Mouse (Mus musculus) left cerebral cortex, postnatal 25 days (tissue): Measurements from ENCODE around the gene Eps15. TPM values are rescaled to one million over a fixed set of nuclear protein-coding genes. Genes with fewer than 3 reads are reported as not detected.
"Not testable (repeated sequence)": the region's sequence is repeated elsewhere in the genome, so short reads cannot be mapped to it uniquely, and the experiment has no call there.

Experiments used
- DNase-seq, 2 experiments: peaks; one replicate each; pipeline ENCODE4 v3.0.0; 2022; ENCODE audit warnings: low spot score in 2 of 2, mixed read lengths in 1 of 2
- intact Hi-C: fragments of 180-260 bp; cut with DNase I; formaldehyde crosslinking; loops from one replicate; pipeline ENCODE4 v1.15.1; 2025
- total RNA-seq, 2 experiments: library from RNA; stranded (reverse); gene quantifications; 2 replicates each; pipeline ENCODE4 v1.2.3; 2021

Eps15 gene
- total RNA-seq, 2 experiments from 2014 or later, result 183 to 199 TPM

GRCm38 (mm10) chr4:109393229-109393779 is 113.2 kb downstream of the Eps15 start:
- DNase-seq, result no peak

GRCm38 (mm10) chr4:109393902-109394301 is 113.8 kb downstream of the Eps15 start:
- no peak for DNase-seq
- intact Hi-C loops, result no loop called here

More at GRCm38 (mm10) chr4:109393229-109393779, 113.2 kb downstream of the Eps15 start:
- intact Hi-C loops, result no loop called here

- no peak for DNase-seq
These were observed 114.4 kb downstream of the Eps15 start for GRCm38 (mm10) chr4:109394314-109395074.

GRCm38 (mm10) chr4:109400366-109400980 is 120.4 kb downstream of the Eps15 start:
- DNase-seq, result no peak
- intact Hi-C loops, result no loop called here

More at GRCm38 (mm10) chr4:109394314-109395074, 114.4 kb downstream of the Eps15 start:
- intact Hi-C loops, result no loop called here

- intact Hi-C loops, result no loop called here
- DNase-seq, result peak in 1 of 2 experiments; percentile 24
These were observed 121.2 kb downstream of the Eps15 start for GRCm38 (mm10) chr4:109401176-109401689.

- intact Hi-C loops, DNase-seq: not testable (repeated sequence)
These were observed 124.8 kb downstream of the Eps15 start for GRCm38 (mm10) chr4:109404908-109405307.

GRCm38 (mm10) chr4:109405415-109405814 is 125.3 kb downstream of the Eps15 start:
- intact Hi-C loops, result no loop called here

GRCm38 (mm10) chr4:109406054-109406485 is 126.0 kb downstream of the Eps15 start:
- peak; percentile 37 to 70 for DNase-seq
- intact Hi-C loops, result no loop called here

More at GRCm38 (mm10) chr4:109405415-109405814, 125.3 kb downstream of the Eps15 start:
- DNase-seq, result no peak

GRCm38 (mm10) chr4:109406486-109407175 is 126.6 kb downstream of the Eps15 start, which contains the start of gene Ttc39a:
TSS of gene Ttc39a (plus strand) at chr4:109406623.
- intact Hi-C loops, result no loop called here
- DNase-seq, result peak in 1 of 2 experiments; percentile 36

- intact Hi-C loops, result no loop called here
- no peak for DNase-seq
These were observed 127.1 kb downstream of the Eps15 start for GRCm38 (mm10) chr4:109407176-109407520.

GRCm38 (mm10) chr4:109407701-109408485 is 127.8 kb downstream of the Eps15 start:
- intact Hi-C loops, result no loop called here
- no peak for DNase-seq

- DNase-seq, result no peak
- intact Hi-C loops, result no loop called here
These were observed 130.8 kb downstream of the Eps15 start for GRCm38 (mm10) chr4:109410681-109411376.

GRCm38 (mm10) chr4:109411377-109411967 is 131.4 kb downstream of the Eps15 start:
- intact Hi-C loops, result no loop called here
- DNase-seq, result no peak

- DNase-seq, result no peak
- intact Hi-C loops, result no loop called here
These were observed 132.2 kb downstream of the Eps15 start for GRCm38 (mm10) chr4:109412233-109412632.

- DNase-seq, result no peak
- intact Hi-C loops, result no loop called here
These were observed 137.9 kb downstream of the Eps15 start for GRCm38 (mm10) chr4:109417998-109418397.

GRCm38 (mm10) chr4:109419017-109419416 is 138.9 kb downstream of the Eps15 start:
- intact Hi-C loops, result no loop called here
- no peak for DNase-seq

GRCm38 (mm10) chr4:109419563-109419962 is 139.5 kb downstream of the Eps15 start:
- intact Hi-C loops, result no loop called here
- no peak for DNase-seq

- intact Hi-C loops, result no loop called here
- no peak for DNase-seq
These were observed 140.2 kb downstream of the Eps15 start for GRCm38 (mm10) chr4:109420138-109420795.
